Mouse (Mus musculus): Measurements from ENCODE around the gene Kpna2. TPM values are rescaled to one million over a fixed set of nuclear protein-coding genes. Genes with fewer than 3 reads are reported as not detected.
A peak's percentile ranks its signal among the peaks of the same experiment; 100 is the strongest.
"Not testable (repeated sequence)": the region's sequence is repeated elsewhere in the genome, so short reads cannot be mapped to it uniquely, and the experiment has no call there.

Kpna2 gene
- total RNA-seq, 2 experiments from 2014 or later, result 24.1 to 27.6 TPM

DNA sequence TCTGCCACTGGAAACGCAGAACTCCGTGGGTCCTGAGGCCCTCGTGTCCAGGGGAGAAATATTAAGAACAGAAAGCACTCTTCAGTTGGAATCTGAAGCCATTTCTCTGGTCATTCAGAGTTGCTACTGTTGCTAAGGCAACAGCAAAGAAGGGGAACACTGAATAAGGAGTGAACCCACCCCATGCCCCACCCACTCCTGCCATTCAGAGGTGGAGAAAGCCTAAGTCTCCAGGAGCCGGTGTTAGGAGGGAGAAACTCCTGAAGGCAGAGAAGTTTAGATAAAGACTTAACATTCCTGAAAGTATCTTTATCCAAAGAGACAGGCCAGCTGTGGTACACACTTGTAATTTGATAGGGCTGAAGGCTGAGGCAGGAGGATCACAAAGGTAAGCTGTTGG is 20.0 kb upstream of the Kpna2 start:
- no peak for DNase-seq

DNA sequence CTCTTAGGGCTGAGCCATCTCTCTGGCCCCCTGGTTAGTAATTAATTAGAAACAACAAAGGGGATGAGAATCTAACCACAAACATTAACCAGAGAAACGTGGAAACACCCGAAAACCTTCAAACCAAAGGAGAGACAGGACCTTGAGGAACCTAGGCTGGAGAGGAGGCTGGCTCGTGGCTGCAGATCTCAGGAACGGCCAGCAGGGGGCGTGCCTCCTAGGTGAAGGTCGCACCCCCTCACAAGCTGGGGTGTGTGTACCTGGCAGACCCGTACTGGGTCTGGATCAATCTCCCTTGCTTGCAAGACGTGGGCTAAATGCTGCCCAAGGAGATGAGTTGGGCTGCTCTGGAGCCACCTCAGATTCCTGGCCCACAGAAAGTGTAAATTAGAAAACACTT is 19.3 kb upstream of the Kpna2 start:
- no peak for DNase-seq

GRCm38 (mm10) chr11:107017339-107017886 is 18.1 kb upstream of the Kpna2 start:
- no peak for DNase-seq

GRCm38 (mm10) chr11:107016893-107017292 is 17.6 kb upstream of the Kpna2 start:
- no peak for DNase-seq

GRCm38 (mm10) chr11:107015535-107016187 is 16.3 kb upstream of the Kpna2 start:
- not testable (repeated sequence) for DNase-seq

DNA sequence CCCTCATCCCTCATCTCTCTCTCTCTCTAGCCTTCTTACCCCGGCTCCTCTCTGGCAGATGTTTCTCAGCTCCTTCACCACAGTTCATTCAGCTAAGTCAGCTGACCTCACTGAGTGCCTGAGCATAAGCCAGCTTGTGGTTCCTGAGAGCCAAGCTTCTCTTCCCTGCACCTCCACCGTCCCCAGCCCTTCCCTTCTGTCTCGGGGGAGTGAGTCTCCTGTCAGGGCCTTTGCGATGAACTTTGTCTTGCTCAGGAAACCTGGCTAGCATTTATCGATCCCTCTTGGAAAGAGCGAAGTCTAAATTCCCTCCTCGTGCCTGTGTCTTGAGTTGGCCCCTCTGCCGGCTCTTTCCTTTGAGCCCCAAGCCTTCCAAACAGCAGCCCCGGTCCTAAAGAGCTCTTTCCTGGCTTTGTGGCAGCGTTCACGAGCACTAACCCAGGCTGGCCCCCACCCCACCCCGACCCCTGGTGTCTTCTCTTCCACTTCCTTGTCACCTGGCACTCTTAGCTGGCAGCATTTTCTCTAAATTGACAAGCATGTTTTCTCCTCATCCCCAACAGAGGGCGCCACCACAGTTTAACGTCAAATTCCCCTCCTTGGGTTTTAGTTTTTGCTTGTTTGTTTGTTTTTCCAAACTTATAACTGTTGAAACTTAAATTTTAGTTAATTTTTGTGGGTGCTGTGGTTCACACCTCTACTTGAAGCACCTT is 15.4 kb upstream of the Kpna2 start:
- DNase-seq, result no peak

DNA sequence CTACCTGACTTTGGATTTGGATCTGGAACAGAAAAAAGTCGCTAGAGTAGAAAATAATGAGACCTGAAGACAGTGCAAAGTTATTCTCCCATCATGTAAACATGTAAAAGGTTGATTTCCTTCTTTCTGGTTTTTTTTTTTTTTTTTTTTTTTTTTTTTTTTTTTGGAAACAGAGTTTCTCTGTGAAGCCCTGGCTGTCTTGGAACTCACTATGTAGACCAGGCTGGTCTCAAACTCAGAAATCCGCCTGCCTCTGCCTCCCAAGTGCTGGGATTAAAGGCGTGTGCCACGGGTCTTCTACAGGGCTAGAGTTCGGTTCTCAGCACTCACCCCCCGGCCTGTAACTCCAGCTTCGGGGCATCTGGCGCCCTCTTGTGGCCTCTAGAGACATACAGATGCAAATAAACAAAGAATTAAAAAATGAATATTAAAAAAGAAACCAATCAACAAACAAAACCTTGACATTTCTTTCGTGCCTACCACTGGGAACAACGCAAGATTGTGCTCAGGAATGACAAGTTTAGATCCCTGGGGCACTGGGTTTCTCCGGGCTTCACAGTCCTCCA is 14.8 kb upstream of the Kpna2 start:
- no peak for DNase-seq

GRCm38 (mm10) chr11:107012324-107013017 is 13.1 kb upstream of the Kpna2 start:
- DNase-seq, result peak; percentile 98

- DNase-seq, result no peak
Measured at GRCm38 (mm10) chr11:107011669-107012323, 12.5 kb upstream of the Kpna2 start.

- no peak for DNase-seq
Measured at GRCm38 (mm10) chr11:107011171-107011570, 11.8 kb upstream of the Kpna2 start.

DNA sequence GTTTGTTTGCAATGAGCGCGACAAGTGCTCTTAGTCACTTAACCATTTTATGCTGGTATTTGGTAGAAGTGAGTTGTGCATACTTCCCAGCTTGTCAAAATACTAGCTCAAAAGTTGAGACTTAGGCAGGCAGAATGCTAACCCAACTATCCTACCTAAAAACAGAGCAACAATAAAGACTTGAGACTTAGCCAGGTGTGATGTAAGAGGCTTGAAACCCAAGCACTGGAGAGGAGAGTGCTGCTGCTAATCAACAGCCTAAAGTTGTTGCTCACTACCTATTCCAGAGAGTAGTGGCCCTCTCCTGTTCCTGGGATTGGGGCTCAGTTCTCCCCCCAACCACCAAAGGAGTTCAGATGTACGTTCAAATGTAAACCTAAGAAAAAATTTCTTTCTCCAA is 11.1 kb upstream of the Kpna2 start:
- no peak for DNase-seq

GRCm38 (mm10) chr11:107005538-107005937 is 6.2 kb upstream of the Kpna2 start:
- no peak for DNase-seq

- DNase-seq, result no peak
Measured at GRCm38 (mm10) chr11:107001760-107002675, 2.7 kb upstream of the Kpna2 start.

- no peak for DNase-seq
Measured at GRCm38 (mm10) chr11:106999949-107000513, 690 bp upstream of the Kpna2 start.

GRCm38 (mm10) chr11:106998651-106999150 is 640 bp downstream of the Kpna2 start:
- DNase-seq, result no peak

GRCm38 (mm10) chr11:106997976-106998375 is 1.4 kb downstream of the Kpna2 start:
- DNase-seq, result no peak

DNA sequence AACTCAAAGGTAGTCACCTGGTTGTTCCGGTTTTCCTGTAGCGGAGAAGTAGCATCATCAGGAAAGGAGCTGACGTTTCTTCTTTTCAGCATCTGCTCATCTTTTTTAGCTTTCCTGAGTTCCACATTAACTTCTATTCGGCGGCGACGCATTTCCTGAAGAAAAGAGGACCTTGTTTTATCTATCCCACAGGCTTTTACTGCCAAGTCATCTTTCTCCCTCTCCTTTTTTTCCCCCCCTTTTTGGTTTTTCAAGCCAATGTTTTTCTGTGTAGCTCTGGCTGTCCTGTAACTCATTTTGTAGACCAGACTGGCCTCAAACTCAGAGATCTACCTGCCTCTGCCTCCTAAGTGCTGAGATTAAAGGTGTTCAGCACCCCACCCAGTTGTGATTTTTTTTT is 2.8 kb downstream of the Kpna2 start:
- not testable (repeated sequence) for DNase-seq

GRCm38 (mm10) chr11:106994246-106995085 is 4.9 kb downstream of the Kpna2 start:
- DNase-seq, result no peak

DNA sequence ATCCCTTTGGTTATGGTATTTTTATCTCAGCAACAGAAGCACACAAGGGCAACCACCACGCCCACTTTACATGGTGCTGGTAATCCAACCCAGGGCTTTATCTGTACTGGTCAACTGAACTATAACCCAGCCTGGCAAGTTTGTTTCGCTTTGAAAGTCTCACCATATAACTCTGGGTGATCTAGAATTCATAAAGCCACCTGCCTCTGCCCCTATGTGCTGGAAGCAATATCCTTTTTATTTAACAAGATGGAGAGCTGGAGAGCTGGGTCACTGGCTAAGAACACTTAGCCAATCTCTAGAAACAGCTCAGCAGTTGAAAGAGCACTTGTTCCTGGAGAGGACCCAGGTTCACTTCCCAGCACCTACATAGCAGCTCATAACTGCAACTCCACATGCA is 12.0 kb downstream of the Kpna2 start:
- DNase-seq, result no peak

Measured in gastrocnemius, postnatal 10 days (tissue).